Mouse (Mus musculus): Measurements from ENCODE around the gene Impg1.
A peak's percentile ranks its signal among the peaks of the same experiment; 100 is the strongest.

Gene Impg1

DNA sequence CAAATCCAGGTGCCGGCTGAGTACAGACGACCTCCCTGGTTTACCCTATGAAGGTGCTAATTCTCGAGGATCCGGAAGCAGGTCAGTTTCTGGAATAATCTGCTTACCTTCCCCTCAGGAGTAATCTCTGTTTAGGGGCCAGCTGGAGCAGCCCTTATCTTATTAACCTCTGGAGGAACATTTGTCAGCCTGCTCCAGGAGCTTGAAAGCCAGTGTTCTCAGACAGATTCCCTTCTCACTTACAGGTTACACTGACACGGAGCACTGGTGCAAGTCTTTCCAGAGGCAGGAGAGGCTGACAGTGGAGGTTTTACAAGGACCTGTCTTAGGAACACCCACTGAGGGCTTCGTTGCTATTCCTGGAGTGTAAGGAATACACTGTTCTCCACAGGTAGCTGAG, at the start of gene Impg1:
Impg1 (minus strand) TSS at position 101 of the 400 bp plus-strand sequence.
- DNase-seq, result no peak

DNA sequence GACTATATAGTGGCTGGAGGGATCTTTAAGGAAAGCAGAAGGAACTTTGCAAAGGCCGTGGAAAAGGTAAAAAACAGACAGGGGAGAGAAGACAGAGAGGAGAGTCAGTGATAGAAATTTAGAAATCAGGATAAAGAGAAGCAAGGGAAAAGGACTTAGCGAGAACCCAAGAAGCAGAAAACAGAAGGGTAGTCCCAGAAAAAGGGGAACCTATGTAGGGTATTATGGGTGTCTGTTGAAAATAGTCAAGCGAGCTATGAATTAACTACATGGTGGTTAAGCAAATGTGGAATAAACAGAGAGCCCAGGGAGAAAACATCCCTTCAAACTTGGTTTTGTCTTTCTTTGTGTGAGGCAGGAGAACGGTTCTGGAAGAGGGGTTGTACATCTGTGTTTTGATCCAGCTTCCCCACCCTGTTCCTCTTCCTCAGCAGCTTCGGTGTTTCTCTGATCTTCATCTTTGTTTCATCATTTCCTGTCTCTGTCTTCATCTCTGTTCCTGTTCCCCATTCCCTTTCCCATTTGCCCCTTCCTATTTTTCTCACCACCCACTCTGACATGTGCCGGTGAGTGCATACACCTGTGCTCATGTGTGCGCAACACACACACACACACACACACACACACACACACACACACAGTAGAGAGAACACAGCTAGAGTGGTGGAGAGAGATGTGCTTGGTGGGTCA, 44.3 kb upstream of the Impg1 start:
- DNase-seq, result no peak

DNA sequence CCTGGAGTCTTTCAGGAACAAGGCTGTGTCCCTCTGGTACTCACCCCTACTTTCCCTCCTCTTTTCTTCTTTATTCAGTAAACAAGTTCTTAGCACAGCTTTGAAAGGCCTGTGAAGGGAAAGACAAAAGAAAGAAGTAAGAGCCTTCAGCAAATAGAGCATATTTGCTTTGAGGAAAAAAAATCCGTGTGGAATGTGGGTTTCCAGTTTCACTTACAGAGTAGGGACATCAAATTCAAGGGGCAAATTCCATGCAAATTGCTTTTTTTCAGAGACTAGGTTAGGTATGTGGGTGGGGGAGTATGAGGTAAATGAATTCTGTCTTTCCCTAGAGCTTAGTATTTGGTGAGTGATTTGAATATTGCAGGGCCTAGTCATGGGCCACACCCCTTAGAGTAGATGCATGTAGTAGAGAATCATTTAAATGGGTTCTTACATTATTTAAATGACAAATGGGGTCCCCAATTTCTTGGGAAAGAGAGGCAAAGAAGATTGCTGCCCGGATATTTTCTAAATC, 39.3 kb upstream of the Impg1 start:
- no peak for DNase-seq

DNA sequence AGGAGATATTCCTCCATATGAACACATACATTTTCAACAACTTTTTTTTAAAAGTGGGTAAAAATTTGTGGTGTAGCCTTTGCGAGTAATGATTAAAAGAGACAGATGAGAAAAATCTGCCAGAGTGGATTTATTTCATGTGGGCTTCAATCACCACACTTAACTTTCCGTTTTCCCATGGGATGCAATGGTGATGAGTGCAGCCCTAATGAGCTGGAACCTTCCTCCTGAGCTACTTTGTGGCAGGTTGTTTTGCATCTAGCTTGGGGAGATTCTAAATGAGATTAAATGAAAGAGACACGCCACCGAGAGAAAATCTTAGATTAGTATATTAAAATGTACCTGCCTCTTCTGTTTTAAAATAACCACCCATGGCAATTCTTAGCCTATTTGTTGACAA, 26.3 kb upstream of the Impg1 start:
- DNase-seq, result no peak

DNA sequence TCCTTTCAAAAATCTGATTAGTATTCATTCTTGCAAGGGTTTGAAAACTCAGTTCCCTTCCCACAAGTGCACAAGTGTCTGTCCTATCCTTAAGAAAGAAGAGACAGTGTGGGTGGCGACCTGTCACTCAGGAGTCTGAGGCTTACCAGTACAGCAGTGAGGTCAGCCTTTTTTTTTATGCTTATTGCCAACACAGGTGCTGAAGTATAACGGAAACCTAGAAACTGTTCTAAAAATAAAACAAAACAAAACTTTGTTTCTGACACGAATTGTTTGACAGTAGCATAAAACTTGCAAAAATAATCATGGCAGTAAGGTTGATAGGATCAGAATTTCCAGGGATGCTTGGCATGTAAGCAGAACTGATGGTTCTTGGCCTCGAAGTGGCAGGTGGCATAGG, 4.9 kb downstream of the Impg1 start:
- DNase-seq, result no peak

DNA sequence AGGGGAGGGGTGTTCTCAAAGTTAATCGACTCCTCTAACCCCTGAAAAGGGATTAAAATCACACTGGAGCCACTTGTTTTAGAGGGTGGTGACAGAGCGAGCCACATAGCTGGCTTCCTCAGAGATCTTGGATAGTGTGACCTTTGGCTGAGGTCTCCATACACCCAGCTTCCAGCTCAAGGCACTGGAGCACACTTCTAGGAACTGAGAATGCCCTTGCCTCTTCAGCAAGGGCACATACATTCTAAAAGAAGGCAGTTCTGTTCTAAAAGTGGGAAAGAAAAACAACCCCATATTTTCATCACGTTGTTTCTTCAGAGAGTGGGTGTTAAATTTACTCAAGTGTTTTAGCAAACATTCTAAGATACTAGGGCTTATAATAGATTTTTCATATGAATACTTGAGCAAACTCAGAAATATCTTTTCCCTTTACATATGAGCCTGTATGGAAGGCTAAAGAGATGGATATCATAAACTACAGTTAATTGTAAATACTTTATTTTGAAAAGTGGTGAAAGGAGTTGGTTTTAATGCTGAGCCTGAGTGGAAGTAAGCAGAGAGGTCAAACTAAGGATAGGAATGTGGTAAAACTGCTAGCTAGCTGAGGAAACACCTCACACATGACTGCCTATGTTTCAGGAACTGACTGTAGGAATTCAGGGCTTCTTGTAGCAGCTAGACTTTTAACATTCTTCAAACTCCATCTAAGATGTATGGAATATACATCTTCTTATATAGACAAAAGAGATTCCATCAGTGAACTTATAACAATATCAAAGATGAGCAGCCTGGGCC, 14.6 kb downstream of the Impg1 start:
- no peak for DNase-seq

DNA sequence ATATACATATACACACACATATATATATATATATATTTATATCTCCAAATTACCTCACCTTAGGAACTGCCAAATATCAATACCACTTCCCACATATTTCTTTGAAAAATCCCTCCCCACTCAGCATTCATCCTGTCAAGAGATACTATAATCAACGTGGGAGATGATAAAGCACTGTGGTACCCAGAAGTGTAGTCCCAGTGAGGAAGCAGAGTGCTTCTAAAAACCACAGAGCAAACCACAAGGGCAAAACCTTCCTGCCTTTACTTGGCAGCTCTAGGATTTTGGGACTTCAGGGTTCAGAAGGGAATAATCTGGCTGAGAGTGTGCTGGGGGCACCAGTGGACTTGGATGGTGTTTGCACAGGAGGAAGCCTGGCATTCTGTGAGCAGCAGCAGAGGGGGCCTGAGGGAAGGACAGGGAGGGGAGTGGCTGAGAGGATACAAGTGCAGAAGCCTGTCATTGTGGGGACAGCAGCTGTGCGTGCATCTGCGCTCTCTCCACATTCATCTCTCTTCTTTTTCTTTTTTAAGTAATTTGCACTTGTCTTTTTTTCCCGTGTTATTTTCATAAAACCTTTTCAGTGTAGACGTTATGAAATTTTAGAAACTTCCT, 24.1 kb downstream of the Impg1 start:
- no peak for DNase-seq

DNA sequence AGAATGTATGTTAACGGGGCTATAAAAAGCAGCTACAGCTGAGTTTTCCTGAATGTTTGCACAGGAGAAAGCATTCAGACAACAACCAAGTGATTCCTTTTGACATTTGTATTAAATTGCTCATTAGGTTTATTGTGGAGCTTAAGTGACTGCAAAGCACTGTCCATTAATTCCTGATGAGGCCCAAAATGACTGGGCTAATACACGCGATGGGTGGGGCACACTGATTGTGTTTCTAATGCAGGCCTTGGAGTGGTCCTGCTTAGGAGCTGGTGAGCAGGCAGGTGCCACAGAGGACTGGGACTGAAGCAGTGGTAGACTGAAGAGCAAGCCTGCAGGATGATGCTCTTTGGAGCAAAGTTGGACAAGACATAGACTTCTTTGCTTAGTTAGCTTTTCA, 73.9 kb downstream of the Impg1 start:
- no peak for DNase-seq

DNA sequence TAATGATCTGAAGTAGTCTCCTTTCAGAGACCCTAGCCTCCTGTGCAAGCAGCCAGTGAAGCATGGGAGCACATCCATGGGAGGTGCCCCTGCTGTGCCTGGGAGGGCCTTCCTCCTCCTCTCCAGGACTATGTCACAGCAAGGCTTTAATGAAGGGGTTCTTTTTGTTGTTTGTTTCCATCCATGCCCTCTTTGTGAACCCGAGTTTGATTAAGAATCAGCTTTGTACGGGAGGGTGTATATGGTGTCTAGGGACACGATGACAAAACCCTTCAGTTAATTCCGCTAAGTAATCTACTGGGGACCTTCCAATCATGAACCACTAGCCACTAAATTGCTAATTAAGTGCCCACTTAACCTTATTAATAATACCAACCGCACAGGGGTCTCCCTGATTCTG, 74.3 kb downstream of the Impg1 start:
- no peak for DNase-seq

DNA sequence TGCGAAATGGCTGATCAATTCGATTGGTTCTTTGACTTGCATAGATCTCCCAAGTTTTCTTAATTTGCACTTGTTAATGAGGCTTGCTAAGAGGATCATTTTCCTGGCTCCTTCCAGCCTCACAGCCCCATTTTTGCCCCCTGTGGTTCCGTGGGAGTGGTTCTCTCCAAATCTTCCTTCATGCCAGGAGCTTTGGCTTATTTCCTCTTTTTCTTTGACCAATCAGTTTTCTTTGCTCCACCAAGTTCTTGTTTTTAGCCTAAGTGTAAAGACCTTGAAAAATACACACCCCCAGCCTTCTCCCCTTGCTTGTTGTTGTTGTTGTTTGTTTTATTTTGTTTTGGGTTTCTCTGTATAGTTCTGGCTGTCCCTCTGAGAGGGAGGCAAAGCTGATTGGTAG, 77.4 kb downstream of the Impg1 start:
- DNase-seq, result no peak

DNA sequence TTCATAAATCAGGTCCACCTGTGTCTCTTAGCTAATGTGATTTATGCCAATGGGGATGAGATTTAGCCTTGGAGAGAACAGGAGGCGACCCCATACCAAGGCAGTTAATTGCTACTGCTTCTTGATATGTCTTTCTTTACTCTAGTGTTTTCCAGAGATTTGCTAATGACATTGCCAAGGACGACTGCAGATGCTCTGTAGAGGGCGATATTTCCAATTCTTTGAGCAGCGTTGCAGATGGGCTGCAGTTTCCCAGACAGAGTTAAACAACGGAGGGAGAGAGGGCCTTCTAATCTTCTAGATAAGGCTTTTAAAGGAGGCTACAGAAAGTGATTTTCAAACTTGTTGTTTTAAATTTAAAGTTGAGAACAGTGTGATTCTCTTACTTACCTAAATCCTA, 78.8 kb downstream of the Impg1 start:
- DNase-seq, result no peak

DNA sequence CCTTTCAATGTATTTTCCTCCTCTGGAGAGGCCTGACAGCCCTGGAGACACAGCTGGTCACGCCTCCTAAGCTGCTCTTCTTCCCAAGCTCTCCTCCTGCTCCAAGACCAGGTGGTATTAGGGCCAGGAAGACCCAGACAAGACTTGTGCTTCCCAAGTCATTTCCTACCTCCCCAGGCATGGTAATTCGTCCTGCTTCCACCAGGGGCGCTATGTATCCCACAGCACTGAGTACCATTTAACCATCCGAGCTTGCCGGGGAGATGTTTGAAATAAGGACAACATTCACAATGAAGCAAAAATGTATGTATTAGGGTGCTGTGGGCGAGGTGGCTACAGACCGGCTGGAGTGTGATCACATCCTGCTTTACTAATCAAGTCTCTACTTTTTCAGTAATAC, 79.3 kb downstream of the Impg1 start:
- peak; percentile 23 to 40 for DNase-seq

DNA sequence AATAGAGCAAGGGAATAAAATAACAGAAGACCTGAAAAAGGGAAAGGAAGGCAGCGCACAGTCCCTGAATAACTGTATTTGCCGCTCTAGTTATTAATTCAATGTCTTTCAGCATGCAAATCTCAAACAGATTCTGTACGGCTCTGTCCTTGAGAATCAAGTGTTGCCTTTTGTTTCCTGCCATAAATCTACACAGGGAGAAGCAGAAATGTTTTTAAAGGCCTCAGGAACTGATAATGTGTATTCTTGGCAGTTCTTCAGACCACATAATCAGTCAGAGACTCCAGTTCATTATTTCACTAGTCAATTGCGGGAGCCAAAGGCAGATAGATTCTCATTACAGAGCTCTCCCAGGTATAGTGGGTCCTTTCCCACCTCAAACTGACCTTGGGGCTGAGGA, 82.6 kb downstream of the Impg1 start:
- no peak for DNase-seq

DNA sequence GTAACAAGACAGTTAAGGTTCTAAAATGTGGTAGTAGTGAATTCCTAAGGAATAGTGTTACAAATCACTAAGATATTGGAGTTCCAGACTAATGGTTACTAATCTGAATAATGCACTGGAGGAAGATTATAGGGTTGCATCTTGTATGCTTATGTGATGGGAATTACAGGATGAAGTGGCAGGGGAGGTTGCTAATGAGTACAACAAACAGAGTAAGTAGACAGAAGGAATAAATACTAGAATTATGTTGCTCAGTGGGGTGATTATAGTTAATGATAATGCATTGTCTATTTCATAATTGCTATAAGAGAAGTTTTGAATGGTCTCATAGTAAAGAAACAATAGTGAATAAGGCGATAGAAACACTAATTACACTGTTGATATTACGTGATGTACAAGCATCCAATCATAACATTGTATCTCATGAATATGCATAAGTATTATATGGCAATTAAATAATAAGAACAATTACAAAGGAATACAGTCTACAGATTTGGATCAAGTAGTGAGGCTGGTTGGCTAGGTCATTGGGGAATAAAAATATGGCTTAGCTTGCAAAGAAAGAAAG, 85.1 kb downstream of the Impg1 start:
- no peak for DNase-seq

DNA sequence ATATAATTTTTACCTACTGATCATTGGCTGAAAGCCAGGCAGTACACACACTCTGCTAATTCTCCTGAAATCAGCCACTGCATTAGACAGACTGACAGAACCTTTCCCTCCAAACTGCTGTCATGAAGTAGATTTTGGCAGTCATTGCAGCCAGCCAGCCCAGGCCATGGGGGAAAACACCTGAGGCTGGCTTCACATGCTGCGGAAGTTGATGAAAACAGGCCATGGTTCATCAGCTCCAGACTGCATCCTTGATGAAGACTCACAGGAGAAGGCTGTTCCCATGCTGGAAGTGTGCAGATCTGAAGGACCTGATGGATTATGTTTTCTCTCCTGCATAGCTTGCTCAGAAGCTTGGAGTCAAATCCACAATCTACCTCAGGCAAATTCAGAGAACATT, 91.2 kb downstream of the Impg1 start:
- peak in 1 of 2 experiments; percentile 3 for DNase-seq

DNA sequence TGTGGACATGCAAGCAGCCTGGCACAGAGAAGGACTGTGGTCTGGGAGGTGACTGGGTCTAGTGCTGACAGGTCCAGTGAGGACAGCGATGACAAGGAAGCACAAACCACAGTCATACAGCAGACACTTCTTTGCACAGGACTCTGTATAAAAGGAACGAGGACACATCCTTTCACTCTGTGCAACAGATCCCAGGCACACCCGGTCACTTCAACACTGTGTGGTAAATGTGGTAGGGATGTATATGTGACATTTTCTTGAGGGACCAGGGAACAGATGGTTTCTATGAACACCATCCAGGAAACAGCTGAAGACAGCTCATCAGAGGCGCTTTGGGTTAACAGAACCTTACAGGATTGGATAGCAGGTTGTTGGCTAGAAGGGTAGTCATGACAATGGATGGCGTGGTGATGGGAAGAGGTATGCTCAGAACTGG, 92.0 kb downstream of the Impg1 start:
- no peak for DNase-seq

DNA sequence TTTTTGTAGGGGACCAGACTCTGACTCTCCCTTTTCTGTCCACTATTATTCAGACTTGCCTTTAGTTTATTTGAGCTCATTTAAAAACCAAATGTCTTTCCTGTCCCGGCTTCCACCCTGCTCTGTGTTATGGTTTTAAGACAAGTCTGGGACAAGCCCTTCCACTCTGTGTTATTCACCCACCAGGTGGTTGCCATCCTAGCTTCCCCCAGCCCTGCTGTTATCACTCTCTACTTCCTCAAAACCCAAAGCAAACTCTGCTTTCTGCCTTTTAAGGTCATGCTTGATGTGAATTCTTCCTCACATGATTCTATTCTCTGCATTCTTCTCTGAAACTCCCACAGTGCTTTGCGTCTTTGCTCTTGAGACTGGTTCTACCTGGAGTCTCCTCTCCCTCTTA, 96.6 kb downstream of the Impg1 start:
- DNase-seq, result no peak

DNA sequence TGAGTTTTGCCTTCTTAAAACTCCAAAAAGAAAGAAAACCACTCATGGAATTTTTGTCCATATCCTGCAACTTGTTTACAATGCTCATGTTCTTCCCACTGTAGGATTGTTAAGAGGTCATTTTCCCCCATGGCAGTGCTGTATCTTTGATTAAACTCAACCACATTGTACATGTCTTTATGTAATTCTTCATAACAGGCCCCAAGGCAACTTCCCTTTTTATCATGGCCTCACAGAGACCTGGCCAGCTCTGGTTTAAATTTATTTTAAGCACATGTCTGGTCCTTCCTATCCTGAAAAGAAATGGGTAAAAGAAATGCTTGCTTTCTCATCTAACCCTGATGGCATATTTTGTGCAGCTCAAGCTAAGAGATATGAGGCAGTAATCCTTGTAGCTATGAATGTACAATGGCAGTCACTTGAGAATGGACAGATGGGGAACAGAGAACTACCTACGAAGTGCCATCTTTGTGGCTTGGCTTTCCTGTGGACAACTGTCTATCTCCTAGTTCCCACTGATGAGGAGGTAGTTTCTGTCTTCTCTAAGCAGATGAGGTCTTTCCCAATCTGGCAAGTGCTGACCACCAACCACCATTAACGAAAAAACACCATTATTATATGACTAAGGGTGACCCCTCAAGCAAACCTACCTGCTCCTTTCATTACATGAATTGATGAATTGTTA, 97.6 kb downstream of the Impg1 start:
- DNase-seq, result no peak

DNA sequence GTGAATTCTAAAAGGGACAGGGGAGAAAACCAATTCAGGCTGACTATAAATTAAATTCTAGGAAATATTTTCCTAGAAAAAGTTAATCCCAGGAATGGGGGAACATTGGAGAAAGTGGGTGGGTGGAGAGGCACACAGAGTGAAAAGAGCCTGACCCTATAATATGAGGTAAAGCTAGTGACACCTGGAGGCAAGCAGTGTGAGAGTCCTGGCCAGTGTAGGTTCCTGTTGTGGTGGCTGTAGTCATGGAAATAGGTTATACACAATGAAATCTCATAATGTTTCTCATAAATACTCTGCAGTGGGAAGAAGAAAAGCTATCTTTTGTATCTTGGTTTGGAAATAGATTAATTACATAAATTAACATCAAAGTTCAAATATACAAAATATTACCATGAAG, 105.2 kb downstream of the Impg1 start:
- DNase-seq, result no peak

DNA sequence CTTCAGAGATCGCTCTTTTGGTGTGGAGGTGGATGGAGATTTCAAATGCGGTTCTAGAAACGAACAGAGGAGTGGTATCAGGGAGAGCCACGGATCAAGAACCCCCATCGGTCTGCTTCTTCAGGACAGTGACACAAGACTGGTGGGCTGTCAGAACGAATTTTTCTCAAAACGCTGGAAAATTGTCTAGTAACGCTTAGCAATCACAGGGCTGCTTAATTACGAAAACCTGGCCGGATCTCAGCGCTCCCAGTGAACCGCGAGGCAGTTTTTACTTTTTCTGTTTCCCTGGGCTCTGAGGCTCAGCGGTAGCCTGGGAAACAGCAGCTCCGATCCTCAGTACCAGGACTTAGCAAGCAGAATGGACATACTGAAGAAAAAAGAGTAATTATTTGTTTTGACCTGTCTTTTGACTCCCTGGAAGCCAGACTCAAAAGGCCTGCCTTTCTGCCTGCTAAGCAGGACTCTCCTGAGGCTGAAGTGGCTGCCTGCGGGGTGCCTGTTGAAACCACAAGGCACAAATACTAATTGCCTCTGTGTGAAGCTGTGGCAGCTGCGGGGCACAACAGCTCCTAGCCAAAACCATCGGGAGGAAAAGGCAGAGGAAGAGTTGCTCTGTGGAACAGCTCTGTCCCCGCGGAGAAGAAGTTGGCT, 113.5 kb downstream of the Impg1 start:
- DNase-seq, result peak in 1 of 2 experiments; percentile 37

DNA sequence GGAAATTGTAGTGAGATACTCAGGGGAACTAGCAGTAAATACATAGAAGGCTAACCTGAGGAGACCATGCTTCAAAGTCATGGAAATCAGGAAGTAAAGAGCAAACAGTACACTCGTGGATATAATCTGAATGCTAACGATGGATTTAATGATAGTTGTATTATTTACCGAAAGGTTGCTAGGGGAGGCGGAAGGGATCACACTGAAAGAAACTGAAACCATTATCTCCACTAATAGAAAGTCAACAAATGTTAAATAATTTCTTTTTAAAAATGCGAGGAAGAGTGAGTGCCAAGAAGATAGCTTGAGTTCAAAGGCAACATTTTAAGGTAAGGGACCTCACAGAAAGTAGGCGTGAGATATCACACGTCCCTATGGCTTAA, 114.0 kb downstream of the Impg1 start:
- no peak for DNase-seq

DNA sequence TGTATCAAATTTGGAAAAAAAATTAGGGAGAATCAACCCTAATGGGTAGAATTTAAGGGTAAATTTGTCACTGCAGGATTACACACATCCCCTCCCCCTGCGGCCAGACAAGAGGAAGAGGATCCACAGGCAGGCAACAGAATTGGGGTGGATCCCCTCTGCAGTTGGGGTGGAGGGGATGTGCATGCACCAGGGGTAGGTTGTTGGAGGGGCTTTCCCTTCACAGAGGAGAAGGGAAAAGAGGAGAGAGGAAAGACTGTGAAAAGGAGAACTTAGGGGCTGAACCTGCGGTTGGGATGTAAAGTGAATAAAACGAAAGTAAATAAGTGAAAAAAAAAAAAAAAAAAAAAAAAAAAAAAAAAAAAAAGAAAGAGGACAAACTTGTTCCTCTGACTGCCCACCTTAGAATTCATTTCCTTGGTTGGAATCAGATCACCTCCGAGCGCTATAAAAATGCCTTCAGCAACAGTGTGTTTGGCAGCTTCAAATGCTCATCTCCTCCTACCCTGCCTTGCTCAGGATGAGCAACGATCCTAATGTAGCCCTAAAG, 120.8 kb downstream of the Impg1 start:
- no peak for DNase-seq
